Mouse (Mus musculus): ENCODE data around the gene Rsph1.

The Rsph1 gene

GRCm38 (mm10) chr17:31276922-31277918 lies at the start of gene Rsph1:
Gene Rsph1 (minus strand): TSS chr17:31277383.
- DNase-seq, result peak; percentile 93

DNA sequence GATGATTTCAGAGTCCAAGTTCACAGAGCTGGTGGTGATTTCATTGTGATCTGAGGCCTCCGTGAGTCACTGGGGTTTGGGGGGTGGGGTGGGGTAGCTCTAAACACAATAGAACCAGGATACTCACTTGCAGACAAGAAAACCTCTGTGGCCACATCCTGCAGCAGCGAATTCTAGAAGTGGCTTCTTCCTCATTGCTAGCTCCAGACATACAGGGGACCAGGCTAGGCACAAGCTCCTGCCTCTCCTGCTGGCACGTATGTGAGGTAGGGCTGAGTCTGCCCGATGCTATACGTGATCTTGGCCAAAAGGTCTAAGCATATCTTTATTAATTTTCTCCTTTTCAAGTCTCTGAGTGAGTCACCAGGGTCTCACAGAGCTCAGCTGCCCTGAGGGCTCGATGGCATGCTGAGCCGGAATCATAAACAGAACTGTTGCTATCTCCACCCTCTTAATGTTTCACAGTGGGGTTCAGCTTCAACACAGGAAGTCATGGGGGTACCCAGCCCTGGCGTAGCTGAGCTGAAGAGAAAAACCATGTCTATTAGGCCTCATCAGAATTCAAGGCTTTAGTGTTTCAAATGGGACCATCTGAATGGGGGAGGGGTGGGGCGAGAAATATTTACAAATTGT lies 49.2 kb upstream of the Rsph1 start:
- no peak for DNase-seq

DNA sequence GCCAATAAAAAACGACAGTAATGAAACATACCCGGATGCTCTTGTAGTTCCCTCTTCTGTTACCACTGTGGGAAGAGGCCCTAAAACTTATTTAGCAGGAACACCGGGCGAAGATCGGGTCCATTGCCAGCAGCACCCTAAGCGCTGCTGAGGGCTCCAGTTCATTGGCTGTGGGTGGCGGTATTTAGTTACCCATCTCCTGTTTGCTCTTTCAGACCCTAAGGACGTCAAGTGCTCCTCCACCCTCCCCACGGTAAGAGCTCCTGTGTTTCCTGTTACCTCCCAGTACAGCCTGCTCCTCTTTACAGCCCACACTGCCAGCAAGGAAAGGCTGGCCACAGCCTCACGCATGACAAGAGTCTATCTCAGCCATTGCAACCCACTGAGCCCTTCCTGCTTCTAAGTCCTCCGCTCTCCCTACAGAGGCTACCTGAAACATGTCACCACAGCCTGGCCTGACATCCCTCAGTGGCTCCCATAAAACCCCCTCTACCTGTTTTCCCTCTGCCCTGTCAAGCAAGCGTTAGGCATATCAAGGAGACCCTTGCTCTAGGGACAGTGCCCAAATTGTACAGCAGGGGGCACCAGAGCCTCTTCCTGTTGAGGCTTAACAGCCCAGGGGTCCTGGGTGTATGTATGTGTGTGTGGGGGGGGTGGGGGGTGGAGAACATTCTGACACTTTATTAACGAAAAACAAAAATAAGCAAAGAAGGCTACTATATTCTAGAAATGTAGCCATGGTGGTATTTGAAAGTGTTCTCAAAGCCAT lies 48.5 kb upstream of the Rsph1 start:
- DNase-seq, result no peak

GRCm38 (mm10) chr17:31324227-31324626 lies 47.0 kb upstream of the Rsph1 start:
- no peak for DNase-seq

GRCm38 (mm10) chr17:31323379-31323778 lies 46.2 kb upstream of the Rsph1 start:
- no peak for DNase-seq

DNA sequence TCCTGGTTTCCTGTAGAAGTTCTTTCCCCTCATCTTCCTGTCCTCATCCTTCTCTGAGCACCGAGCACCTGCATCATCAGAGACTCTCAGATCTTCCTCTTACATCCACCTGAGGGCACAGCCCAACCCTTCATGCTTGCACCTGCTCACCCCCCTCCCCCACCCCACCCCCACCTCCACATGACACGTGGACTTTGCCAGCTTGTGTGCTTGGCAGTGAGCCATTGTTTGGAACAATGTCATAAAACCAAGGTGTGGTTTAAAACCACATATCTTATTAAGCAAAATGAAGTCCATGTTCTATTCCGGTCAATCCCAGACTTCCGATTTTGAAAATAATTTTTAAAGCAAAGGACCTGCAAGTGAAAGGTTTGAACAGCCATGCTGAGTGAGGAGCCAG lies 45.3 kb upstream of the Rsph1 start:
- no peak for DNase-seq

DNA sequence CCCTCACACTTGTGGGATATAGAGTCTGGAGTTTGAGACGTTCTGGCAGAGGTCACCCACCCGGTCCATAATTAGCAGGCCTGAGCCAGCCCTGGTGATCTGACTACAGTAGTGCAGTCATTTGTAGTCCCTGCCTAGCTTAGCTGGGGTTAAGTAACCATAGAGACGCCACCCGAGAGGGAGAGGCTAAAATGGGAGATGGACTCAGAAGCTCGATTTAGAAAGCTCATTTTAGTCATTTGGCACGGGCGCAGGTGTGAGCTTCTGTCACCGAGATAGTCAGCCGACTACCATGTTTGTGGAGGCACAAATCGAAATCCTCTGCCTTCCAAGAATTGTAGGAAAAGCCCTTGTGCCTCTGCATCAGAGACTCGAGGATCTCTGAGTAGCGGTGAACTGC lies 44.2 kb upstream of the Rsph1 start:
- peak; percentile 50 for DNase-seq

- DNase-seq, result no peak
Observed at GRCm38 (mm10) chr17:31318906-31319767, 42.0 kb upstream of the Rsph1 start.

DNA sequence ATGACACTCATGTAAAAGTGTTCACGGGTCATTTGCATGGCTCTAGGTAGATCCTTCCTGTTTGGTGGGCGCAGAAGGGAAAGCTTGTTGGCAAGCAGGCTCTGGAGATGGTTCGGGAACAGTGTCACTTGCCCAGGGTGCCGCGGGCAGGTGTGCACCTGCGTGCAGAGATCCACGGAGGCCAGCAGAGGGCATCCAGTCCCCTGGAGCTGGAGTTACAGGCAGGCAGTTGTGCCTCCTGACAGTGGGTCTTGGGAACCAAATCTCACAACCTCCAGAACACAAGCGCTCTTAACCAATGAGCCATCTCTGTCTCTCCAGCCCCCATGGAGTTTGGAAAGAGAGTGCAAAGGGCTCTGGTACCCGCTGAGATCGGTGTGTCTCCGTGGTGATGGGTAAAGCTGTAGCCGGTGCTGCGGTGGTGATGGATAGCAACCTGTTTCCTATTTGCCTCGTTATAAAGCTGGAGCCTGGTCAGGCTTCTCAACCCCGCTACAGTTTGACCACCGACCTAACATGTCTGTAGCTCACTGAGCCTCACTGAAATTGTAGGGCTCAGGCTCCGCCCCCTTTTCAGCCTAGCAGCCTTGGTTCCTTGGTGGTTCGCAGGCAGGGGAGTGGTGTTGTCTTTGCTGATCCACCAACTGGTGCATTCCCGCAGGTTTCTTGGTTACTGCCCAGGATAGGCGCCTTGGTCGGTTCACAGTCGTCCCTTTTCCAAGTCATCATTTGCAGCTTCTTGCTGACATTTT lies 40.5 kb upstream of the Rsph1 start:
- DNase-seq, result no peak

DNA sequence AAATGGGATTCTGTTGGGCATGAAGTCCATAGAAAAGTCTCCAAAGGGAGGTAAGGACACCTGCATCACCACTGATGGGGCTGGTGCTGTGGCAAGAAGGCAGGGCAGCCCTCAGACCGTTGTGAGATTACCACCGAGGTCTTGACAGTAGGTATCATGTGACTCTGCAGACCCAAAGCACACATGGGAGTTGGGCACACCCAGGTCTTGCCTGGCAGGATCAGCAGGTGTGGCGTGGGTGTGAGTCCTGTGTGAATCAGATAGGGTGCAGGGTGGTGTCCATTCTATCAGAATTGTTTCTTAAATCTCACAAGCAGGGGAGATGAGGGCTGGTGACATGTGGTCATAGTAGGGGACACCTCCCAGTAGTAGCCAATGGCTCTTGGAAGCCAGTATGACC lies 39.8 kb upstream of the Rsph1 start:
- DNase-seq, result no peak

GRCm38 (mm10) chr17:31315993-31316392 lies 38.8 kb upstream of the Rsph1 start:
- no peak for DNase-seq

DNA sequence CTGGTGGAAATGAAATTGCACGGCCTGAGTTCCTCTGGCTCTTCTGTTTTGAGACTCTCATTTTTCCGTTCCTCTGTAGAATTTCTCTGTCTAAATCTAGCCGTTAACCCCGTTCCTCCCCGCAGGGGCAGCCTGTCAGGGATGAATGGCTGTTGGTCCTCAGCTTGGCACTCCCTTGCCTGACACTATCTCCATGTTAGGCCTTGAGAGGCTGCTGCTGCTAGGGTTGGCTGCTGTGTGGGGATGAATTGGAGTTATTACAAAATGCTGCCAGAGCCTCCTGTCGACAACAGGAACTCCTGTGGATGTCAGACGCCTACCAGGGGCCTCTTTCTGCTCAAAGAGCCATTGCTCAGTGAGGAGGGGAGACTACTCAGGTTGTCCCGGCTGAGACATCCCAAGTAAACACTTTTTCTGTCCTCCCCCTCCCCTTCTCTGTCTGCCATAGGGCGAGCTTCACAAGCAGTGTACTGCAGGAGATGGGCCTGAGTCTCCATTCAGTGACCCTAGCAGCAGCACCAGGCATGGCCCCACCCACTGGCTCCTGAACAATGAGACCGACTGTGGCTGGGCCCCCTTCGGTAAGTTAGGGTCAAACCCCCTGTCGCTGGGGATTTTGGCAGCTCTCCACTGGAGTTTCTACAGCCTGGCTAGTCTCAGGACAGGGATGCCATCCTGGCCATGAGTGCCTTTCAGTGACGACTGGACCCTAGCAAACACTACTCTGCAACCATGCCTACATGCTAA lies 38.0 kb upstream of the Rsph1 start:
- no peak for DNase-seq

GRCm38 (mm10) chr17:31312648-31313047 lies 35.5 kb upstream of the Rsph1 start:
- DNase-seq, result no peak

GRCm38 (mm10) chr17:31311047-31311446 lies 33.9 kb upstream of the Rsph1 start:
- no peak for DNase-seq

- no peak for DNase-seq
Observed at GRCm38 (mm10) chr17:31309281-31309793, 32.2 kb upstream of the Rsph1 start.

DNA sequence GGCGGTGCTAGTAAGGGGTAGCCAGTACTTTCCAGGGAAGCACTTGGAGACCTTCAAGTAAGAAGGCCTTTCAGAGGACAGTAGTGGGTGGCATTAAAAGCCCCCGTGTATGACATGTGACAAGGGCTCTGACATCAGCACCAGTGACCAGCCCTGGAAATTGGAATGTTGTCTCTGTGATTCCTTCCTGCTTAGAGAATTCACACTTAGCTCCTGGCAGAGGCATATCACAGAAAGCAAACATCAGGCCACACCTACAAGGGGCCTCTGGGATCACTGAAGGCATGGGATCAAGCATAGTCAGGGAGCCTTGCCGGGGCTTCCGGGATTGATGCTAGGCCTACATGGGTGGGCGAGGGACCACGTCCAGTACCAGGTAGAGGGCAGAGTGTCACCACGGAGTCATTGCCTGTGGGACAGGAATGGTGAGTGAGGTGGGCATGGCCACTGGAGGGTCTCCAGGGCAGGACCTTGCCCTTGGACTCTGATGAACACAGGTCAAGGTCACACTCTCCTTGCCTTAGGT lies 31.2 kb upstream of the Rsph1 start:
- no peak for DNase-seq

GRCm38 (mm10) chr17:31307756-31308155 lies 30.6 kb upstream of the Rsph1 start:
- DNase-seq, result no peak

DNA sequence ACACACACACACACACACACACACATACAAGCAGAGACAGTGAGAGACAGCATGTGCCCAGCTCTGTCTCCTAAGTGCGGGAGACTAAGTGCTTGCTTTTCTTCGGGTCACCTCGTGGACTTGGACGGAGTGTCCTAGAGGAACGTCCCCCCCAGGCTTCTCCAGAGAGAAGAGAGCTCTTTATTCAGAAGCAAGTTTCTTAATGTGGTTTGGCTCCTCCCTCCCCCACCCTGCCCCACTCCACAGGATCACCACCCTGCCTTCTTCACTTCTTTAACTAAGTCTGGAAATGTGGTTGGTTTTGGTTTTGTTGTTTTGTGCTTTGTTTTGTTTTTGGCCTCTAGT lies 28.6 kb upstream of the Rsph1 start:
- DNase-seq, result no peak

- DNase-seq, result no peak
Observed at GRCm38 (mm10) chr17:31304895-31305775, 28.0 kb upstream of the Rsph1 start.

Measured in cerebellum, adult 8-10 months (tissue).